Mouse (Mus musculus) erythroid progenitor cell, adult 5-6 weeks (primary cell): ENCODE data around the gene Vmn2r107. TPM values are rescaled to one million over a fixed set of nuclear protein-coding genes. Genes with fewer than 3 reads are reported as not detected.

Experiments
- ATAC-seq: replicated peaks from 2 replicates; pipeline ENCODE4 v1.8.0; 2016; ENCODE audit warnings: moderate number of reproducible peaks, mild to moderate bottlenecking, moderate TSS enrichment, inconsistent platforms; ENCODE audit not compliant: poor library complexity, low FRiP score, severe bottlenecking
- total RNA-seq, 2 experiments: library from RNA; stranded (forward) in 1 of 2; stranded (reverse) in 1 of 2; fragments of 150-400 nt in 1 of 2; fragments of 186-747, 209-891 nt in 1 of 2; gene quantifications; 2 replicates each; pipeline versions ENCODE4 v1.2.3 to v1.2.4; 2015 to 2017; ENCODE audit warnings: low replicate concordance in 2 of 2

The Vmn2r107 gene
- total RNA-seq (2015; ENCODE audit: low replicate concordance), result not detected in 2 replicates
- not detected in 2 replicates for total RNA-seq (2017; ENCODE audit: low replicate concordance)

GRCm38 (mm10) chr17:20344942-20345341 is at the start of gene Vmn2r107:
Gene Vmn2r107 (plus strand): TSS chr17:20345242.
- no peak for ATAC-seq

GRCm38 (mm10) chr17:20305790-20306189 is 39.3 kb upstream of the Vmn2r107 start:
- no peak for ATAC-seq

- no peak for ATAC-seq
Observed at GRCm38 (mm10) chr17:20399105-20399504, 54.1 kb downstream of the Vmn2r107 start.

- ATAC-seq, result no peak
Observed at GRCm38 (mm10) chr17:20413846-20414245, 68.8 kb downstream of the Vmn2r107 start, which contains the start of gene Vmn1r224. Gene Vmn1r224 (plus strand): TSS chr17:20414146.

Other genes with a start within 250 kb of the Vmn2r107 start
- not detected in 2 replicates for gene Fpr-rs7, start 231.0 kb upstream of the Vmn2r107 start, total RNA-seq (2015; ENCODE audit: low replicate concordance)
- not detected in 2 replicates for gene Fpr-rs7, start 231.0 kb upstream of the Vmn2r107 start, total RNA-seq (2017; ENCODE audit: low replicate concordance)
- gene Fpr-rs6, start 162.1 kb upstream of the Vmn2r107 start, total RNA-seq (2015; ENCODE audit: low replicate concordance), result not detected in 2 replicates
- gene Fpr-rs6, start 162.1 kb upstream of the Vmn2r107 start, total RNA-seq (2017; ENCODE audit: low replicate concordance), result not detected in 2 replicates
- not detected in 2 replicates for gene Vmn2r105, start 110.2 kb upstream of the Vmn2r107 start, total RNA-seq (2015; ENCODE audit: low replicate concordance)
- not detected in 2 replicates for gene Vmn2r105, start 110.2 kb upstream of the Vmn2r107 start, total RNA-seq (2017; ENCODE audit: low replicate concordance)
- not detected in 2 replicates for gene Vmn2r106, start 59.7 kb upstream of the Vmn2r107 start, total RNA-seq (2015; ENCODE audit: low replicate concordance)
- gene Vmn2r106, start 59.7 kb upstream of the Vmn2r107 start, total RNA-seq (2017; ENCODE audit: low replicate concordance), result not detected in 2 replicates
- gene Vmn1r224, start 68.9 kb downstream of the Vmn2r107 start, total RNA-seq (2015; ENCODE audit: low replicate concordance), result not detected in 2 replicates
- gene Vmn1r224, start 68.9 kb downstream of the Vmn2r107 start, total RNA-seq (2017; ENCODE audit: low replicate concordance), result not detected in 2 replicates
- not detected in 2 replicates for gene Vmn2r108, start 136.1 kb downstream of the Vmn2r107 start, total RNA-seq (2015; ENCODE audit: low replicate concordance)
- gene Vmn2r108, start 136.1 kb downstream of the Vmn2r107 start, total RNA-seq (2017; ENCODE audit: low replicate concordance), result not detected in 2 replicates
- gene Vmn1r225, start 152.9 kb downstream of the Vmn2r107 start, total RNA-seq (2015; ENCODE audit: low replicate concordance), result not detected in 2 replicates
- not detected in 2 replicates for gene Vmn1r225, start 152.9 kb downstream of the Vmn2r107 start, total RNA-seq (2017; ENCODE audit: low replicate concordance)
- not detected in 2 replicates for gene Vmn2r109, start 219.5 kb downstream of the Vmn2r107 start, total RNA-seq (2015; ENCODE audit: low replicate concordance)
- not detected in 2 replicates for gene Vmn2r109, start 219.5 kb downstream of the Vmn2r107 start, total RNA-seq (2017; ENCODE audit: low replicate concordance)